Mouse (Mus musculus) thymus, postnatal 14 days (tissue): ENCODE measurements around the gene Tcea2.

Source experiments
- DNase-seq: peaks from one replicate; pipeline ENCODE4 v3.0.0; 2021

Gene Tcea2

DNA sequence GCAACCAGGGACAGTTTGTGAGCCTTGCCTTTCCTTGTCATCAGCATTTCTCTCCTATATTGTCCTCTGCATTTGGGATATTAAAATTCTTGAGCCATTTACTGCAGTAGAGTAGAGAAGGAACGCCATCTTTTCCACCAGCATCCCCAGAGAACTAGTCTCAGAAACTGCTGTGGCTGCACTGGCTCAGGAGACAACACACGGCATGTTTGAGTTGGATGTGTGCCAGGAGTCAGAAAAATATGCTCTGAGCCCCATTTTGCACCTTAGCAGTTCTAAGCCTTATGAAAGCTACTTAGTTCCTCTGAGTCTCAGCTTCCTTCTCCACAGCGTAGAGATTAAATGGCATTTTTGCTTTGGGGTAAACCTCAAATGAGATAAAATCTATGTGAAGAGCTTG is 36.9 kb downstream of the Tcea2 start:
- no peak for DNase-seq

DNA sequence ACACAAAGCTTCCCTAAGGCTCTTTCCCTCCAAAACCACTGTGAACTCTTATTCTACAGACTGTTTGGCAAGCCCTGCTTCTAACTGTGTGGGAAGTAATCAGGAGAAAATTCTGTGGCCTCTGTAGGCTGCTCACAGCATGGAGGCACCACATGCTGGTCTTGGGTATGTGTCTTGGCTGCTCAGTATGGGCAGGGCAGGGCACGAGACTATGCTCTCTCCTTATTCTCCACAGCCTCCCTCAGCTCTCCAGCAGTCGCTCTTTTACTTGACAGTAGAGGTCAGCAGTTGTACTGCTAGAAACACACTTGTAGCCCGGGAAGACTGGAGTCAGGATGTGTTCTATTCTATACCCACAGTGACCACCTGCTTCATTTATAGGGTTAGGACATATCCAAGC is 40.0 kb downstream of the Tcea2 start:
- no peak for DNase-seq

DNA sequence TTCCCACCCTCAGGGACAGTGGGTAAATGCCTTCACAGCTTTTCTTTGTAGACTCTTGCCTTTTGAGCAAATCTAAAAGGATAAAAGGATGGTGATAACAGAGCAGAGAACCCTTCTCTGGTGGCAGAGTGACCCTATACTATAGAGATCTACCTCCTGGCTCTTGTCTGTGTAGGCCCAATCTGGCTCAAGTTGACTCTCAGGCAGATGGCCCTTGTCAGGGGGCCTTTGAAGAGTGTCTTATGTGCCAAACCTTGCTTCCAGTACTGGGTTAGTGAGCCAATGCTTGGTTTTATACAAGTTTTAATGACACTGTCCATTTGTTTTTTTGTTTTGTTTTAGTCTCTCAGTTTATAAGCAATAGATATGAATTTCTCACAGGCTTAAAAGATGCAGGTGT is 41.1 kb downstream of the Tcea2 start:
- DNase-seq, result no peak

DNA sequence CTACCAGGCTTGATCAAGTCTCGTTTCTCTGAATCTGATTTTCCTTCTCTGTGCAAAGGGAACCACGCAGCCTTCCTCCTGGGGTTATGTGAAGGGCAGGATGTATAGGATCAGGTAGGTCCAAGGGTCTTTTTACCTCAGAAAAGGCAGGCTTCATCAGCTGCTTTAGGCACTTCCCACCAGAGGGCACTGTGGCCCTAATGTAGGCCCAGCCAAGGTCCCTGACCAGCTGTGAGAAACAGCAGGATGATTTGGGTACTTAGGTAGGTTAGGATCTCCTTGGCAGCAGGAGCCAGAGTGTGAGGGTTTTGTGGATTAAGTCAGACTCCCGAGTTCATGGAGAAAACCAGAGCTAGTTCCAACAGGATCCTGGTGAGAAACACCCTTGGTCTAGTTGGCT is 42.1 kb downstream of the Tcea2 start:
- peak; percentile 39 for DNase-seq

DNA sequence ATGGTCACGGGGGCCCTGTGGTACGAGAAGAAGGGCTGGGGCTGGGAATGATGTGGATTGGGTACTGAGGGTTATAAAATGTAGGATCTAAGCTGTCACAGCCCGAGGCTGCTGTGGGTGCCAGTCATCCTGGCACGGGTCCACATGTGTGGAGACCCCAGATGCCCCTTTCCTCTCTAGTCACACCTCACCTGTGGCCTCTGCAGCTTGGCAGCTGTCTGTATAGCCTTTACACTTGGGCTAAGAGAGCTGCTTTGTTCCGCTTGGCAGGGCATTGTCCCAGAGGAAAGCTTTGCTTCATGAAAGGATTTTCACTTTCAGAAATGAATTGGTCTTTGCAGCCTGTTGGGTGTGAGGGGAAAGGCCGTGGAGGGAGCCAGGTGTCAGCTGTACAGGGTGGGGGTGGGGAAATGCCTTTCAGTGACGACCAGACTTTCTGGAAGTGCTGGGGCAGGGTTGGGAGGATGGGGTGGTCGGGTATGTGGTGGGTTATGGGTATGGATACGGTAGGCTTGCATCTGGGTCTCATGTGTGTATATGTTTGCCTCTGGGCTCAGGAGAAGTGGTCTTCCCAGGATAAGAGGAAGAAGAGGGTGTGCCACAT is 47.7 kb downstream of the Tcea2 start:
- no peak for DNase-seq

DNA sequence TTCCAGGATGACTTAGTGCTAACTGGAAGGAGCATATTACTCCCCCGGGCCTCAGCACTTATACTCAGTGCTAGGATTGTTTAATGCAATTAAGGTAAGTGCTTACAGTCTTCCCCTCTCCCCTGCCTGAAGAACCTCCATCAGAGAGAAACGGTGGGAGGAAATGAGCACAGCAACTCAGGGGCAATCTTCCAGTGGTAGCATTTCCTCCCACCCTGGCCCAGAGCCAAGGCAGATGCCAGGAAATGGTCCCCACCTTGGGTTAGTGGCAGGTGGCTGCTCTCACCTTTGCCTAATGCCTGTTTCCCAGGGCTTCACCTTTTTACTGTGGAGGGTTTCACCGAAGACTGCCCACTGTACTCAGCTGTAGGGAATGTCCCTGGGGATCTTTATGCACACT is 49.9 kb downstream of the Tcea2 start:
- peak; percentile 44 for DNase-seq
